Mouse (Mus musculus): ENCODE results near the gene C1qbp. TPM values are rescaled to one million over a fixed set of nuclear protein-coding genes. Genes with fewer than 3 reads are reported as not detected.

C1qbp gene
- polyA plus RNA-seq (2014; fragmentation: Nextera tagmentation; extraction: Ambion mirVana), result 170 and 178 TPM in 2 replicates

DNA sequence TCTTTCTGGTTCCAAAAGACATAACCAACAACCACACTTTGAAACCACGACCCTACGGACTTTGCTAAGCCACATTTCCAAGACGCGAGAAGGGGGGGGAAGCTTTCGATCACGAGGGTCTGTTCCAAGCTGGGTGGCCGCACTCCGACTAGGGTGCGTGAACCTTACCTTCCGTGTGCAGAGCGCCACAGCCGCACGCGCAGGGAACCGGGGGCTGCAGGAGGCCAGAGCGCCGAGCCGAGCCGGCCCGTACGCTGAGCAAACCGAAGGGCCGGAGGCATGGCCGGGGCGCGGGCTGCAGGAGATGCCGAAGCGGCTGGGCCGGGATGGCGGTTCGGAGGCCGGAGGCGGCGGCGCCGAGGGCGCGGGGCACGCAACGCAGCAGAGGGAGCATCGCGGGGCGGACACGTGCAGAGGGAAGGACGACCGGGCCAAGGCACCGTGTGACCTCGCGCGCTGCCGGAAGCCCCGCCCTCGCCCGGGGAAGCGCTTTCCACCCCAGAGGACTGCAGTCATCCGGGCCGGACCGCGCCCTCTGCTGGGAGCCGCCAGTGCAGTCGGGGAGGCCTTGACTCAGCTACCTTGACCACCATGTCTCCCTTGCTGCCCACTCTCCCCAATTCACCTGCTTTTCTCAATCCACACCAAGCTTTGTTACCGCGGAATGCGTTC lies at the start of gene C1qbp:
C1qbp (minus strand) TSS at position 470 of the 672 bp plus-strand sequence.
- H3K9ac ChIP-seq (replicated peaks; ENCODE audit: low read length), result peak within 1 kb of the TSS; percentile 81
- peaks cover 68% of the 10 kb centered on the region for H3K36me3 ChIP-seq (ENCODE audit: control insufficient read depth, insufficient read depth, low read length)
- H3K9me3 ChIP-seq (ENCODE audit: control insufficient read depth, low read length), result no peaks in the 10 kb centered on the region
- under 1% methylated on average over 60 of the region's 64 CpGs for WGBS
- H3K27me3 ChIP-seq (ENCODE audit: control insufficient read depth, insufficient read depth, low read length), result no peaks in the 10 kb centered on the region
- DNase-seq, result peak; percentile 95
- H3K4me2 ChIP-seq (ENCODE audit: low read length), result peak within 1 kb of the TSS; percentile 60
- H3K27ac ChIP-seq (replicated peaks; ENCODE audit: low read depth, low read length), result 0 out of 2 replicates have a peak within 1 kb of the TSS, but pooled peaks have one; percentile 10
- peaks cover 9% of the 10 kb centered on the region for H3K4me1 ChIP-seq (ENCODE audit: control insufficient read depth, insufficient read depth, low read length)
- ATAC-seq (ENCODE audit: low FRiP score, low TSS enrichment), result peak; percentile 94
- peak within 1 kb of the TSS; percentile 96 for H3K4me3 ChIP-seq (replicated peaks; ENCODE audit: low read depth, low read length)

DNA sequence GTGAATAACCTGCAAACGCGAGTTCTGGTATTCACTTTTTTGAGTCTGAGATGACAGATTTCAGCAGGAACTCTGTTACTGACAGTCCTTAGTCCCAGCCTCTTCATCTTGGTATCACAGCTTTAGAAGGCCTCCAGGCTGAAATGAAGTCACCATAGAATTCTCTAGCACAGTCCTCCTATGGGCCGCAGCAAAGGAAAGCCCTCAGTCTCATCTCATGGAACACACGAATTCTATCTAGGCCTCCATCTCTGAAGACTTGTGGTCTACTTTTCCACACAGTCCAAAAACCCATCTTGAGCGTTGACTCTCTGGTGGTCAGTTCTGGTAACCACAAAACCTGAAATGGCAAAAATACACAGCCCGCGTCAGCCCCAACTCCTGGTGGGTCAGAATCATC lies 49.2 kb upstream of the C1qbp start:
- peak overlapping the region; percentile 83 for H3K4me2 ChIP-seq (ENCODE audit: low read length)
- ATAC-seq (ENCODE audit: low FRiP score, low TSS enrichment), result no peak
- peak overlapping the region; percentile 57 for H3K4me3 ChIP-seq (replicated peaks; ENCODE audit: low read depth, low read length)
- peak overlapping the region; percentile 97 for H3K27ac ChIP-seq (replicated peaks; ENCODE audit: low read depth, low read length)
- H3K36me3 ChIP-seq (ENCODE audit: control insufficient read depth, insufficient read depth, low read length), result peaks cover 14% of the 10 kb centered on the region
- peaks cover 21% of the 10 kb centered on the region for H3K4me1 ChIP-seq (ENCODE audit: control insufficient read depth, insufficient read depth, low read length)
- no peaks in the 10 kb centered on the region for H3K27me3 ChIP-seq (ENCODE audit: control insufficient read depth, insufficient read depth, low read length)
- no peak for DNase-seq
- no peaks in the 10 kb centered on the region for H3K9me3 ChIP-seq (ENCODE audit: control insufficient read depth, low read length)
- peak overlapping the region; percentile 76 for H3K9ac ChIP-seq (replicated peaks; ENCODE audit: low read length)
- WGBS, result 53% methylated on average over 7 of the region's 7 CpGs

DNA sequence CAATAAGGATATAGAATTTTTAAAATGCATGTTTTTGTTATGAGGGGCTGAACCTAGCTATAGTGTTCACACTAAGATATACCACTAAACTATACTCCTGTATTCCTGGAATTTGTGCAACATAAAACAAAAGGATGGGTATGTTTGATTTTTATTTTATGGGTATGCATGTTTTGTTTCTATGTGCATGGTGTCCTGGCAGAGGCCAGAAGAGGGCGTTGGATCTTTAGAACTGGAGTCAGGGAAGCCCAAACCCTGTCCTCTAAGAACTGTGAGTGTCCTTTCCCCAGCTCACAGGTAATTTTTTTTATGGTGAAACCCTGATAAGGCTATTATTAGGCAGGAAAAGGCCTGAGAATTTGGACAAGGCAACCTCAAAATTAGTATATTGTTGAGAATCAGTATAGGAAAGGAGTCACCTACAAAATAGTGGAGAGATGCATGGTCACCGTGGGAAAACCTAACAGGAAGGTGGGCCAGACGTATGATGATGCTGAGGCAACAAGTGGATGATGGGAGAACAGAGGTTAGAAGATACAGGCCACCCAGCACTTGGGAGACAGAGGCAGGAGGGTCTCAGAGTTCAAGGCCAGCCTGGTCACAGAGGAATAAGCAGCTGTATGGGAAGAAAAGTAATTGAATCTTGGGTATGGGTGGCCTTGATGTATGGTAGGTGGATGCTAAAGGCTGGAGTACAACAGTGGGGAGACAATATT lies 46.7 kb upstream of the C1qbp start:
- H3K4me2 ChIP-seq (ENCODE audit: low read length), result no peak overlapping the region
- H3K9ac ChIP-seq (replicated peaks; ENCODE audit: low read length), result no peak overlapping the region
- WGBS, result 75% methylated on average over 3 of the region's 3 CpGs
- DNase-seq (no peak), ATAC-seq (ENCODE audit: low FRiP score, low TSS enrichment) (no peak)
- no peak overlapping the region for H3K4me3 ChIP-seq (replicated peaks; ENCODE audit: low read depth, low read length)
- peaks cover 39% of the 10 kb centered on the region for H3K36me3 ChIP-seq (ENCODE audit: control insufficient read depth, insufficient read depth, low read length)
- no peaks in the 10 kb centered on the region for H3K9me3 ChIP-seq (ENCODE audit: control insufficient read depth, low read length)
- peaks cover 18% of the 10 kb centered on the region for H3K4me1 ChIP-seq (ENCODE audit: control insufficient read depth, insufficient read depth, low read length)
- H3K27me3 ChIP-seq (ENCODE audit: control insufficient read depth, insufficient read depth, low read length), result no peaks in the 10 kb centered on the region
- H3K27ac ChIP-seq (replicated peaks; ENCODE audit: low read depth, low read length), result no peak overlapping the region

DNA sequence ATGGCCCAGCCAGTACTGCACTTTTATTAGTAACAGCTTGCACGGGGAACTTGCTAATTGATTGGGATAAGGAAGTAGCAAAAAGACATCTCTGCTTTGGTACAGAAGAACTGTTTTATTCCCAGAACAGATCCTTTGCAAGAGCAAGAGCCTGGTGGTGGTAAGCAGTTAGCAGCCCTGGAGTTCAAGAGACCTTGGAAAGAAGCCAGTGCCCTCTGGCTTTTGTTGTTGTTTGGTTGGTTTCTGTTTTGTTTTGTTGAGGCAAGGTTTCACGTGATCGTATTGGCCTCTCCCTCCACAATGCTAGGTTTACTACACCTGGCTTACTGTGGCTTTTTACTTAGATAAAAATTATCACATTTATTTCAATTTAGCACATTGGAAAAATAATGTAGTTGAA lies 45.5 kb upstream of the C1qbp start:
- no peak for DNase-seq
- peaks cover 44% of the 10 kb centered on the region for H3K36me3 ChIP-seq (ENCODE audit: control insufficient read depth, insufficient read depth, low read length)
- no peak overlapping the region for H3K9ac ChIP-seq (replicated peaks; ENCODE audit: low read length)
- no peaks in the 10 kb centered on the region for H3K9me3 ChIP-seq (ENCODE audit: control insufficient read depth, low read length)
- 81% methylated on average over 3 of the region's 3 CpGs for WGBS
- no peaks in the 10 kb centered on the region for H3K27me3 ChIP-seq (ENCODE audit: control insufficient read depth, insufficient read depth, low read length)
- no peak for ATAC-seq (ENCODE audit: low FRiP score, low TSS enrichment)
- H3K4me3 ChIP-seq (replicated peaks; ENCODE audit: low read depth, low read length), result no peak overlapping the region
- H3K4me1 ChIP-seq (ENCODE audit: control insufficient read depth, insufficient read depth, low read length), result peaks cover 12% of the 10 kb centered on the region
- no peak overlapping the region for H3K27ac ChIP-seq (replicated peaks; ENCODE audit: low read depth, low read length)
- no peak overlapping the region for H3K4me2 ChIP-seq (ENCODE audit: low read length)

DNA sequence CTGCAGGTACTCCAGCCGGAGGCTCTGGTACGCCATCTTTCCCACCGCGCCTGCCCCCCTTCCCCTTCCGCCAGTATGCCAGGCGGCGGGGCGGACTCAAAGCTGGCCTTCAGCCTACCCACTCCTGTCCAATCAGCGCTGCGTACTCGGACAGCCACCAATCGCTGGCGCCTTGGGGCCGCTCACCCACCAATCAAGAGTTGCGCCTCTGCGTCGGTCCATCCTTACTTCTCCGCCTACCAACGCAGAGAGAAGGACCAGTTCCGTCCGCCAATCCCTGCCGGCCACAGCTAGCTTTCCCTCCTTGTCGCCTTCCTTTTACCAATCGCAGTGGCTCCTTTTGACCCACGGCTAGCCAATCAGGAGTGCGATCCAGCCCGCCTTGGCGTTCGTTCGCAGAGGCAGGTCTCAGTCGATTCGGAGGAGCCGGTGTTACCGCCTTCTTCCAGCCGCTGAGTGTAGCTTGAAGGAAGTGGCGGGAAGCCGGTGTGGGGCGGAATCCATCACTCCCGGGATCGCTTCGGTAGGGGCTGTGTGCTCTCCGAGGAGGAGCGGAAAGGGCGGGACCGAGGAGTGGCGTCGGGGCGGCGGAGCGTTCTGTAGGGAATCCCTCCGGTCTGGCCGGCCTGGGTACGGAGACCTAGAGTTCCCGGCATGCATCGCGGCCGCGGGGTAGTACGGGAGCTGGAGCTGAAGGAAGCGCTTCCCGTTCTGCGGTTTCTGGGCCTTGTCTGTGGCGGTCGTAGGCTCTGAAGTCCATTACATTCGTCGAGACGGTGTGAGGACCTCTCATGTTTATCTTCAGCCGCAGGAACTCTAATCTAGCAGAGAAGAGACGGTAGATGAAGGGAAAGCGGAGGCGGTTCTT lies 36.6 kb upstream of the C1qbp start, which contains the start of the genes Mis12 and Derl2:
Mis12 (plus strand) TSS at position 411 of the 868 bp plus-strand sequence.
Derl2 (minus strand) TSS at position 641 of the 868 bp plus-strand sequence.
- Histone ChIP-seq H3K4me1 (ENCODE audit: control insufficient read depth, insufficient read depth, low read length) (peaks cover 27% of the 10 kb centered on the region), H3K9ac (replicated peaks; ENCODE audit: low read length) (peak within 1 kb of the TSS; percentile 90), H3K27me3 (ENCODE audit: control insufficient read depth, insufficient read depth, low read length) (no peaks in the 10 kb centered on the region), H3K9me3 (ENCODE audit: control insufficient read depth, low read length) (no peaks in the 10 kb centered on the region), H3K27ac (replicated peaks; ENCODE audit: low read depth, low read length) (peak within 1 kb of the TSS; percentile 83), H3K4me3 (replicated peaks; ENCODE audit: low read depth, low read length) (peak within 1 kb of the TSS; percentile 96), H3K4me2 (ENCODE audit: low read length) (peak within 1 kb of the TSS; percentile 74), H3K36me3 (ENCODE audit: control insufficient read depth, insufficient read depth, low read length) (peaks cover 6% of the 10 kb centered on the region; the same call in 1 of the 2 replicates)
- WGBS, result under 1% methylated on average over 71 of the region's 71 CpGs
- ATAC-seq (ENCODE audit: low FRiP score, low TSS enrichment) (peak; percentile 100), DNase-seq (peak; percentile 98)

DNA sequence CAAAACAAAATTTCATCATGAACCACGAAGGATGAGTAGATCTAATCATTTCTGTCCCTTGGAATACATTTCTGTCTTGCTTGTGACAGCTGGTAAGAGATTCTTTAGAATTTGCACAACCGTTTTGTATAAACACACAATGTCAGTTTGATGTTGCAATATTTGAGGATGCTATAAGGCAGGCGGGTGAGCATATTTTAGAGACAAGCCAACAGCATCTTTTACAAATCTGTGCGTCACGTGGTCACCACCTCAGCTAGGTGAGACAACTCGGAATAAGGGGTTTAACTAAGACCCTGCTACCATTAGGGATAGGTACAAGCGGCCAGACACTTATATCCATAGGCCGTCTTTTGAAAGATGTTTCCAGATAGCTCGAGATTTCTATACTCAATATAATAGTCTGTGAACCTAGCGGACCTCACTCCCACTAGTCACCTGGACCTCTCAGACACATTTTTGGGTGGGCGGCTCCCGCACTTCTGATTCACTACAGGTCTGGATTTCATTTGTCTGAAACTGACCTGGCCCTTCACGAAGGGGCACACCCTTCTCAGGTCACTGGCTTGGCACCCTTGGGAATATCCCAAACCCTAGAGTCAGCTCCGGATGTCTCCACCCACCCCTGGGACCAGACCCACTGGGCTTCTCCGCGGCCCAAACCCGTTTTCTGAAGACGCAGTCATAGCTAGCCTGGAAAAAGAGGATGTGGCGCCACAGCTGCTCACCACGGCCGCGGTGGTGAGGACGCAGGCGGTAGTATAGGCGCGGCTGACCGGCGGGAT lies 35.8 kb upstream of the C1qbp start:
- DNase-seq, result no peak
- H3K4me2 ChIP-seq (ENCODE audit: low read length), result peak overlapping the region; percentile 74
- H3K9ac ChIP-seq (replicated peaks; ENCODE audit: low read length), result peak overlapping the region; percentile 90
- peak overlapping the region; percentile 96 for H3K4me3 ChIP-seq (replicated peaks; ENCODE audit: low read depth, low read length)
- no peaks in the 10 kb centered on the region for H3K27me3 ChIP-seq (ENCODE audit: control insufficient read depth, insufficient read depth, low read length)
- no peak; the same call in 1 of the 2 replicates for ATAC-seq (ENCODE audit: low FRiP score, low TSS enrichment)
- 0 out of 2 replicates have a peak, but pooled peaks cover 11% of the 10 kb centered on the region for H3K36me3 ChIP-seq (ENCODE audit: control insufficient read depth, insufficient read depth, low read length)
- peak overlapping the region; percentile 83 for H3K27ac ChIP-seq (replicated peaks; ENCODE audit: low read depth, low read length)
- H3K4me1 ChIP-seq (ENCODE audit: control insufficient read depth, insufficient read depth, low read length), result peaks cover 27% of the 10 kb centered on the region
- no peaks in the 10 kb centered on the region for H3K9me3 ChIP-seq (ENCODE audit: control insufficient read depth, low read length)
- 6% methylated on average over 28 of the region's 28 CpGs for WGBS

DNA sequence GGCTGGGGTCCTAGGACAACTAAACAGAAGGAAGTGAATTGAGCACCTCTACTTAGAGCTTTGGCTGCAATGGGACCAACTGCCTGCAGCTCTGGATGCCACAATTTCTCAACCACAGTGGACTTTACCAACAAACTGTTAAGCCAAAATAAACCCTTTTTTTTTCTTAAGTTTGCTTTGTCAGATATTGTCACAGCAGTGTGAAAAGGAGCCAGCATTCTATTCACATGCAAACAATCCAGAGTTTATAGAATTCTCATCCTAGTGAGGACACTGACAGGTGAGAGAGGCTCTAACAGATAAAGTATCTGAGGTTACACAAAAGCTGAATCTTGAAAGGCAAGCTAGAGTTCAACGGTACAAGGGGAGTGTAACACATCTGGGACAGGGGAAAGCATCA lies 34.2 kb upstream of the C1qbp start:
- Histone ChIP-seq H3K4me3 (replicated peaks; ENCODE audit: low read depth, low read length) (no peak overlapping the region), H3K9ac (replicated peaks; ENCODE audit: low read length) (no peak overlapping the region), H3K27ac (replicated peaks; ENCODE audit: low read depth, low read length) (no peak overlapping the region), H3K4me2 (ENCODE audit: low read length) (no peak overlapping the region), H3K4me1 (ENCODE audit: control insufficient read depth, insufficient read depth, low read length) (peaks cover 27% of the 10 kb centered on the region), H3K36me3 (ENCODE audit: control insufficient read depth, insufficient read depth, low read length) (peaks cover 20% of the 10 kb centered on the region), H3K27me3 (ENCODE audit: control insufficient read depth, insufficient read depth, low read length) (no peaks in the 10 kb centered on the region), H3K9me3 (ENCODE audit: control insufficient read depth, low read length) (no peaks in the 10 kb centered on the region)
- ATAC-seq (ENCODE audit: low FRiP score, low TSS enrichment) (no peak), DNase-seq (no peak)
- WGBS, result 92% methylated on average over 1 of the region's 1 CpGs

DNA sequence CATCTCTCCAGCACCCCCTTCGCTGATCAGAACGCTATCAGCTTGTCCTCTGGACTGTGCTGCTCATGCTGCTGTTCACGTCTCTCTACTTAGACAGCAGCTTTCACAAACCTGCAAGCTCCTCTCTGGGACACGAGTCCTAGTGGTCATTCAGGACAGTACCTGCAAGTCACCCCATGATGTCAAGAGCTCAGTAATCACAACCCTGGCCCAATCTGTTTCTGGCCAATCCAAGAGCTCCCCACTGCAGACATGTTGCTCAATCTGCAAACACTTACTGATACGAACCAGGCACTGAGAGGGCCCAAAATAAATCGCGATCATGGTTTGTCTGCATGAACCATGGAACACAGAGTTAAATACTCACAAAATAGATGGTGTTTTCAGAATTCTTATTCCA lies 29.9 kb upstream of the C1qbp start:
- Histone ChIP-seq H3K36me3 (ENCODE audit: control insufficient read depth, insufficient read depth, low read length) (peaks cover 58% of the 10 kb centered on the region), H3K9ac (replicated peaks; ENCODE audit: low read length) (no peak overlapping the region)
- WGBS, result 97% methylated on average over 7 of the region's 7 CpGs

More for the DNA sequence above, 29.9 kb upstream of the C1qbp start:
- H3K4me2 ChIP-seq (ENCODE audit: low read length), result no peak overlapping the region
- no peaks in the 10 kb centered on the region for H3K9me3 ChIP-seq (ENCODE audit: control insufficient read depth, low read length)
- no peak overlapping the region for H3K27ac ChIP-seq (replicated peaks; ENCODE audit: low read depth, low read length)
- no peak for DNase-seq
- no peaks in the 10 kb centered on the region for H3K27me3 ChIP-seq (ENCODE audit: control insufficient read depth, insufficient read depth, low read length)
- ATAC-seq (ENCODE audit: low FRiP score, low TSS enrichment), result no peak
- no peak overlapping the region for H3K4me3 ChIP-seq (replicated peaks; ENCODE audit: low read depth, low read length)
- H3K4me1 ChIP-seq (ENCODE audit: control insufficient read depth, insufficient read depth, low read length), result peaks cover 11% of the 10 kb centered on the region
